Mouse (Mus musculus) forebrain, postnatal 0 days (tissue): Measurements from ENCODE around the gene Tsr2. TPM values are rescaled to one million over a fixed set of nuclear protein-coding genes. Genes with fewer than 3 reads are reported as not detected.
A peak's percentile ranks its signal among the peaks of the same experiment; 100 is the strongest.

Experiments used
- ATAC-seq: fragments of 200-750 bp; cut with Nextera tagmentation; 2 replicates; pipeline ENCODE4 v1.8.0; 2017; ENCODE audit warnings: mild to moderate bottlenecking, moderate library complexity
- DNase-seq: peaks from one replicate; pipeline ENCODE4 v3.0.0-alpha.2; 2015
- H3K27ac ChIP-seq: fragments of 300-500 bp; sonication (generic); 2 replicates; pipeline ENCODE4 v1.5.1; 2014; ENCODE audit warnings: low read depth, mild to moderate bottlenecking, antibody characterized with exemption, low read length, moderate library complexity, mixed read lengths
- H3K27me3 ChIP-seq: fragments of 300-500 bp; sonication (generic); 2 replicates; pipeline ENCODE4 v1.6.1; 2014; ENCODE audit warnings: mild to moderate bottlenecking, low read length, mixed read lengths; ENCODE audit not compliant: insufficient read depth
- H3K36me3 ChIP-seq: fragments of 300-500 bp; sonication (generic); 2 replicates; pipeline ENCODE4 v1.6.1; 2014; ENCODE audit warnings: mild to moderate bottlenecking, moderate library complexity; ENCODE audit not compliant: insufficient read depth
- H3K4me1 ChIP-seq: fragments of 300-500 bp; sonication (generic); 2 replicates; pipeline ENCODE4 v1.6.1; 2014; ENCODE audit warnings: antibody characterized with exemption; ENCODE audit not compliant: insufficient read depth
- H3K4me2 ChIP-seq: fragments of 300-500 bp; sonication (generic); 2 replicates; pipeline ENCODE4 v1.6.1; 2014; ENCODE audit warnings: low read depth, mild to moderate bottlenecking, moderate library complexity
- H3K4me3 ChIP-seq: fragments of 300-500 bp; sonication (generic); 2 replicates; pipeline ENCODE4 v1.5.1; 2014; ENCODE audit warnings: low read depth, low read length, mixed read lengths
- H3K9ac ChIP-seq: fragments of 300-500 bp; sonication (generic); 2 replicates; pipeline ENCODE4 v1.6.1; 2014; ENCODE audit warnings: mild to moderate bottlenecking
- H3K9me3 ChIP-seq: fragments of 300-500 bp; sonication (generic); 2 replicates; pipeline ENCODE4 v1.6.1; 2016; ENCODE audit warnings: low read length
- CTCF ChIP-seq: sonication (generic); IDR thresholded peaks from 2 replicates; pipeline ENCODE4 v1.5.1; 2016; ENCODE audit warnings: antibody characterized with exemption, control low read depth, low read depth
- WGBS: fragments of 180-500 bp; shearing (Covaris S2); extraction: QIAGEN DNeasy Blood & Tissue Kit; methylation state at CpG from one replicate; pipeline ENCODE4 v1.1.7; 2014; 5-methylcytosine and 5-hydroxymethylcytosine counted together
- polyA plus RNA-seq: library from polyadenylated mRNA; unstranded; fragments of >200 nt; fragmentation: Nextera tagmentation; extraction: Ambion mirVana; gene quantifications from 2 replicates; pipeline ENCODE4 v1.2.1, GENCODE M21; 2015
- total RNA-seq: library from RNA; depleted of rRNA; stranded (reverse); fragments of >200 nt; gene quantifications from 2 replicates; pipeline ENCODE4 v1.2.3, GENCODE M21; 2014

Tsr2 gene
- total and polyA plus RNA-seq, 2 experiments from 2014 or later: 46.1 to 47.0 TPM

GRCm38 (mm10) chrX:151061615-151062299, 34.6 kb downstream of the Tsr2 start:
- ATAC-seq (no peak), DNase-seq (no peak)
- no peaks in the 10 kb centered on the region for H3K9me3 ChIP-seq
- no peak overlapping the region for H3K4me2 ChIP-seq
- H3K4me3 ChIP-seq: no peak overlapping the region
- H3K27ac ChIP-seq: no peak overlapping the region
- H3K4me1 ChIP-seq: no peaks in the 10 kb centered on the region
- no peak overlapping the region for H3K9ac ChIP-seq
- H3K36me3 ChIP-seq: no peaks in the 10 kb centered on the region
- no peak for TF ChIP-seq CTCF
- 66% methylated on average over 3 of the region's 3 CpGs for WGBS
- no peaks in the 10 kb centered on the region for H3K27me3 ChIP-seq

DNA sequence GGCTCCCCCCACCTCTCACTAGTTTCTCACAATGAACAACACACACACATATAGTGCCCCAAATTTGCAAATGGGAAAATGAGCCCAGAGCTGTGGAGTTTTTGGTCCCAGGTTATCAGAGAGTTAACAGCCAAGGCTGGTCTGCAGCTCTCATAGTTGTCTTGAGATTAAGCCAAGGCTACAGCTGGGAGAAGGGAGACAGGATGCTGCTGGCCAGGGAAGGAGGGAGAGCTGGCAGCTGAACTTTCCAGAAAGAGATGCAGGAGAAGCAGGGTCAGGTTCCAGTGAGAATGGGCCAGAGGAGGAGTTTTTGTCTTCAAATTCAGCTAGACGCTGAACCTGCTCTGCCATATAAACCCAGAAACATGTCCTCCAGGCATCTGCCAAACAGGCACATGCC, 37.0 kb downstream of the Tsr2 start:
- Histone ChIP-seq H3K9ac (no peak overlapping the region), H3K9me3 (no peaks in the 10 kb centered on the region), H3K27me3 (no peaks in the 10 kb centered on the region), H3K4me3 (no peak overlapping the region), H3K4me2 (no peak overlapping the region), H3K4me1 (no peaks in the 10 kb centered on the region), H3K36me3 (no peaks in the 10 kb centered on the region), H3K27ac (no peak overlapping the region)
- ATAC-seq (no peak), DNase-seq (no peak)
- TF ChIP-seq CTCF: no peak
- 56% methylated on average over 1 of the region's 1 CpGs for WGBS

DNA sequence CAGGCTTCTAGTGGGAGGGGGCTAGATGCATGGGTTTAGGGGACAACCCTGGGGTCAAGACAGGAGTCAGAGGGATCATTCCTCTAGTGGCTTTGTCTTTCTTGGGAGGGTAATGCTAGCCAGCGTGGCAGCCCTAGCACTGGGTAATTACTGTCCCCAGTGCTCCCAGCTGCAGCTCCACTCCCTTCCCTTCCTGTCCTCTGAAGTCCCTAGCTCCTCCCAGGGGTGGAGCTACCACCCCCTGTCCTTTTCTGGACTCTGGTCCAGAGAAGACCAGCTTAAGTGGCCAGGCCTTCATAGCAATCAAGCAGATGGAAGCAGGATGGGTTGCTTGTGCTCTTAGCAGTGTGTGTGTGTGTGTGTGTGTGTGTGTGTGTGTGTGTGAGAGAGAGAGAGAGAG, 40.8 kb downstream of the Tsr2 start:
- TF ChIP-seq CTCF: no peak
- 35% methylated on average over 1 of the region's 1 CpGs for WGBS
- ATAC-seq: peak; percentile 34; the same call in 1 of the 2 replicates

DNA sequence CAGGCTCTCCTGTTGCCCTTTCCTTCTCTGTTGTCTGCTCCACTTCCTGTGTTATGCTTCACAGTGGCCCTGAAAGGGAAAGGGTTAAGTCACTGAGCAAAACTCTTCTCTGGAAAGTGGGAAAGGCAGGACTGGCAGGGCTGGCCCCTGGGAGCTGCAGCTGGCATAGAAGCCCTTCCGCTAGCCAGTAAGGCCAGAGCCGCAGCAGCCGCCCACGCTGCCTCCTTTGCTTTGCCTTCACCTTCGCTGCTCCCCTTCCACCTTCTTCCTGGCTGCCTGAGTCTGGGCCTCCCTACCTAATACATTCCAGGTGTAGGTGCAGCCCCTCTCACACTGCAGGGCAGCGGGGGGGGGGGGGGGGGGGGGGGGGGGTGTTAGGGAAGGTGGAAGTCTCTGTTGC, 41.9 kb downstream of the Tsr2 start:
- 83% methylated on average over 5 of the region's 6 CpGs for WGBS
- no peak for TF ChIP-seq CTCF
- ATAC-seq (no peak), DNase-seq (no peak)
- Histone ChIP-seq H3K4me3 (no peak overlapping the region), H3K27me3 (no peaks in the 10 kb centered on the region), H3K27ac (no peak overlapping the region), H3K4me2 (no peak overlapping the region), H3K9me3 (no peaks in the 10 kb centered on the region), H3K9ac (no peak overlapping the region), H3K4me1 (0 out of 2 replicates have a peak, but pooled peaks cover 2% of the 10 kb centered on the region), H3K36me3 (no peaks in the 10 kb centered on the region)

More for the DNA sequence above, 40.8 kb downstream of the Tsr2 start:
- no peaks in the 10 kb centered on the region for H3K4me1 ChIP-seq
- no peak overlapping the region for H3K9ac ChIP-seq
- no peak overlapping the region for H3K27ac ChIP-seq
- no peaks in the 10 kb centered on the region for H3K9me3 ChIP-seq
- H3K27me3 ChIP-seq: no peaks in the 10 kb centered on the region
- DNase-seq: no peak
- H3K36me3 ChIP-seq: no peaks in the 10 kb centered on the region
- H3K4me2 ChIP-seq: no peak overlapping the region
- H3K4me3 ChIP-seq: no peak overlapping the region

- Histone ChIP-seq H3K9ac (no peak overlapping the region), H3K27ac (no peak overlapping the region), H3K27me3 (no peaks in the 10 kb centered on the region), H3K4me1 (peaks cover 4% of the 10 kb centered on the region; the same call in 1 of the 2 replicates), H3K4me2 (no peak overlapping the region), H3K4me3 (no peak overlapping the region), H3K36me3 (no peaks in the 10 kb centered on the region), H3K9me3 (no peaks in the 10 kb centered on the region)
- no peak for TF ChIP-seq CTCF
- DNase-seq (peak; percentile 1), ATAC-seq (no peak)
- 60% methylated on average over 7 of the region's 7 CpGs for WGBS
These were observed 46.0 kb downstream of the Tsr2 start for GRCm38 (mm10) chrX:151050337-151050736.

GRCm38 (mm10) chrX:151049661-151050215, 46.6 kb downstream of the Tsr2 start:
- DNase-seq: no peak

DNA sequence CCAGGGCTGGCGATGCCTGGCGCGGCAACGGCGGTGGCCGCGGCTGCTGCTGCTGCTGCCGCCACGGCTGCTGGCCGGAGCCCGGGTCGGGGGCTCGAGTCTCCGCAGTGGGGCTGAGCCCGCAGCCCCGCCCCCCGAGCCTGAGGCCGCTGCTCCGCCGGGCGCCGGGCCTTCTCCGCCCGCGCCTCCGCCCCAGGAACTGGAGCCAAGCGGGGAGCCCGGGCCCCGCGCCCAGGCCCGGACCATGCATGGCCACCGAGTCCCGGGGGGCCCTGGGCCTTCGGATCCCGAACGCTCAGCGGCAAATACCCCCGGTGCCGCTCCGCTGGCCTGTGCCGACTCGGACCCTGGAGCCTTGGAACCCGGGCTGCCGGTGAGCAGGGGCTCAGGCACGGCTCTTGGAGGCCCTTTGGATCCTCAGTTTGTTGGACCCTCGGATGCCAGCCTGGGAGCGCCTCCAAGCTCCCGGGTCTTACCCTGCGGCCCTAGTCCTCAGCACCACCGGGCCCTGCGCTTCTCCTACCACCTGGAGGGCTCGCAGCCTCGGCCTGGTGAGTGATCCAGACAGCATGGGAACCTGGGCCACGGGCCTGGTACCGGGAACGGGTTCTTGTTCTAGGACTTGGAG, 48.8 kb downstream of the Tsr2 start:
- ATAC-seq: peak; percentile 65
- Histone ChIP-seq H3K9ac (peak overlapping the region; percentile 71), H3K4me2 (peak overlapping the region; percentile 55), H3K36me3 (no peaks in the 10 kb centered on the region), H3K27ac (peak overlapping the region; percentile 85), H3K9me3 (no peaks in the 10 kb centered on the region), H3K27me3 (no peaks in the 10 kb centered on the region), H3K4me3 (peak overlapping the region; percentile 56), H3K4me1 (peaks cover 4% of the 10 kb centered on the region; the same call in 1 of the 2 replicates)
- no peak for TF ChIP-seq CTCF
- WGBS: 39% methylated on average over 48 of the region's 56 CpGs
- DNase-seq: peak; percentile 26

More at GRCm38 (mm10) chrX:151049661-151050215, 46.6 kb downstream of the Tsr2 start:
- H3K36me3 ChIP-seq: no peaks in the 10 kb centered on the region
- no peaks in the 10 kb centered on the region for H3K9me3 ChIP-seq
- no peaks in the 10 kb centered on the region for H3K27me3 ChIP-seq
- no peak for TF ChIP-seq CTCF
- peak overlapping the region; percentile 55 for H3K4me2 ChIP-seq
- H3K9ac ChIP-seq: no peak overlapping the region
- no peak overlapping the region for H3K27ac ChIP-seq
- peaks cover 4% of the 10 kb centered on the region; the same call in 1 of the 2 replicates for H3K4me1 ChIP-seq
- no peak for ATAC-seq
- WGBS: 48% methylated on average over 8 of the region's 8 CpGs
- no peak overlapping the region for H3K4me3 ChIP-seq
